Mouse (Mus musculus) right cerebral cortex, postnatal 25 days (tissue): ENCODE results near the gene Zwilch.
A peak's percentile ranks its signal among the peaks of the same experiment; 100 is the strongest.

Experiments
- DNase-seq: peaks from one replicate; pipeline ENCODE4 v3.0.0; 2022

The Zwilch gene

DNA sequence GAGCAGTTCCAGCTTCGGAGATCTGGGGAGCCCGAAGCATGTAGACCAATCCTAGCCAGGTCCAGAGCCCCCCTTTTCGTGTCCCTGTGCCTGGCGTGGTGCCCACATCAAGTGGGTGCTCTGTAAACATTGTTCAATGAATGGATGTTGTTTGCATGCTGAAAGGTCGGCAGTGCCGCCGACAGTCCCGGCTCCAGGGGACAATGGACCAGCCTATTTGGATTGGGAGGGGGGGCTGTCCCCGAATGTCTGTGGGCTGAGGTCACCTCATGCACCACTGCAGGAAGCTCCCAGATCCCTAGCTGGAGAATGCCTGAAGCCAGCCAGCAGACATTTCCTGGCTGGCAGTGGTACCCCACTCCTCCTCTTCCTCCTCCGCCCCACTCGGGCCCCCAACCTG lies 78.8 kb downstream of the Zwilch start:
- DNase-seq: no peak

DNA sequence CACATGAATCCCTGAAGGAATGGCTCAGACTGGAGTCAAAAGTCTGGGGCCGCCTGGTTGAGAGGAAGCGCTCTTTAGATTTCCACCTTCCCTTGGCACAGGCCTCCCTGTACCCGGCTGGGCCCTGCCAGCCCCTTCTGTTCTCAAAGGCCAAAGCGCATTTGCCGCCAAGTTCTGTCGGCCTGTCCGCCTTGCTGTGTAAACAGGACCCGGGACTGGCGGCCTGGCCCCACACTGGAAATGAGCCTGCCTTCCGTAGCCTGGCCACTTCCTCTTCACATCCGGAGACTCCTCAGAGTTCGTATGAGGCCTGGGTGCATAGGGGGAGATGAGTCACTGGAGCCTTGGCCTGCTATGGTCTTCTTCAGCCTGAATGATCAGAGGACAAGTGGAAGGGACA lies 83.9 kb downstream of the Zwilch start:
- no peak for DNase-seq

DNA sequence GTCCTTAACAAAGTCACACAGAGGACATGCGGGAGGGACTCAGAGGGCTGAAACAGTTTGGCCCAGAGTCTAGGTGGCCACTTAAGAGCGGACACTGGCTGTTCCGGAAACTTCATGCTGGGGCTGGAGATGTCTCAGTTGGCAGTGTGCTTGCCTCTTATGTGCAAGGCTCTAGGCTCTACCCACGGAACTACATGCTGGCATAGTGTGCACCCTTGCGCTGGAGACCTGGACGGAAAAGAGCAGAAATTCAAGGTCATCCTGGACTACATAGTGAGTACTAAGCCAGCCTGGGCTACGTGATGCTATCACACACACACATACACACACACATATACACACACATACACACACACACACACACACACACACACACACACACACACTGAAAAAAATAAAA lies 84.6 kb downstream of the Zwilch start:
- no peak for DNase-seq

GRCm38 (mm10) chr9:64087461-64088235 lies 85.3 kb downstream of the Zwilch start:
- peak; percentile 75 for DNase-seq
